Comparison of ENCODE assay signal across 14 mouse cellular contexts in genomic region chr5:132410338-132410852, GRCm38 (mm10).
DNase-seq lines count a peak whose midpoint lies in the region; ATAC-seq and TF ChIP-seq lines count a peak whose summit lies in the region.
"Had no signal": no experiment of that assay in that cellular context is flagged by ENCODE, and none has a peak within 500 bp of the region (broad histone marks: within the 10 kb centered on the region; RNA-seq: fewer than 3 reads in every experiment).

No protein-coding gene starts in this region.

- H3K4me3 ChIP-seq in hindbrain, embryonic 10.5 days = no peak overlapping the region
- no peak overlapping the region for H3K4me3 ChIP-seq in hindbrain, postnatal 0 days (ENCODE audit: low read length)
- H3K4me3 ChIP-seq in midbrain, embryonic 12.5 days = no peak overlapping the region
- H3K4me3 ChIP-seq: liver, embryonic 15.5 days had no signal

- H3K4me2 ChIP-seq in hindbrain, postnatal 0 days (ENCODE audit: low read depth, low read length) = no peak overlapping the region
- peak overlapping the region; percentile 18; the same call in 1 of the 2 replicates for H3K4me2 ChIP-seq in midbrain, embryonic 12.5 days (replicated peaks)
- H3K4me2 ChIP-seq: heart, embryonic 11.5 days; liver, embryonic 15.5 days had no signal

- 42% methylated on average over 4 of the region's 4 CpGs for WGBS in hindbrain, embryonic 10.5 days
- WGBS in hindbrain, postnatal 0 days = 37% methylated on average over 4 of the region's 4 CpGs
- WGBS in midbrain, embryonic 12.5 days = 30% methylated on average over 4 of the region's 4 CpGs

- no peaks in the 10 kb centered on the region for H3K9me3 ChIP-seq in hindbrain, embryonic 10.5 days
- H3K9me3 ChIP-seq in hindbrain, postnatal 0 days (ENCODE audit: low read length) = no peaks in the 10 kb centered on the region
- no peaks in the 10 kb centered on the region for H3K9me3 ChIP-seq in midbrain, embryonic 12.5 days
- H3K9me3 ChIP-seq: liver, embryonic 15.5 days had no signal

- no peak overlapping the region for H3K9ac ChIP-seq in hindbrain, postnatal 0 days (replicated peaks; ENCODE audit: low read length)
- H3K9ac ChIP-seq in midbrain, embryonic 12.5 days (replicated peaks) = no peak overlapping the region
- H3K9ac ChIP-seq: liver, embryonic 15.5 days had no signal

- ATAC-seq in hindbrain, postnatal 0 days = no peak
- peak; percentile 70; the same call in 1 of the 2 replicates for ATAC-seq in midbrain, embryonic 12.5 days (ENCODE audit: low FRiP score, low read depth)
- no peak for ATAC-seq in megakaryocyte progenitor cell, adult 5-6 weeks (replicated peaks; ENCODE audit: poor library complexity)

- H3K4me1 ChIP-seq in hindbrain, embryonic 10.5 days (replicated peaks) = peaks cover 34% of the 10 kb centered on the region
- H3K4me1 ChIP-seq in hindbrain, postnatal 0 days (ENCODE audit: insufficient read depth, low read length) = peaks cover 13% of the 10 kb centered on the region
- H3K4me1 ChIP-seq in midbrain, embryonic 12.5 days = peaks cover 29% of the 10 kb centered on the region
- H3K4me1 ChIP-seq: liver, embryonic 15.5 days had no signal

- no peak for TF ChIP-seq CTCF in hindbrain, postnatal 0 days (IDR thresholded peaks at IDR 0.05; ENCODE audit: low read depth)

- 0 out of 2 replicates have a peak overlapping the region, but pooled peaks have one; percentile 12 for H3K27ac ChIP-seq in hindbrain, embryonic 10.5 days
- H3K27ac ChIP-seq in hindbrain, postnatal 0 days = no peak overlapping the region
- peak overlapping the region; percentile 74 for H3K27ac ChIP-seq in midbrain, embryonic 12.5 days (replicated peaks)
- H3K27ac ChIP-seq: liver, embryonic 15.5 days had no signal

- no peaks in the 10 kb centered on the region for H3K27me3 ChIP-seq in hindbrain, embryonic 10.5 days (ENCODE audit: insufficient read depth, poor library complexity, severe bottlenecking)
- H3K27me3 ChIP-seq in hindbrain, postnatal 0 days (ENCODE audit: insufficient read depth, low read length) = no peaks in the 10 kb centered on the region
- H3K27me3 ChIP-seq in midbrain, embryonic 12.5 days = no peaks in the 10 kb centered on the region
- H3K27me3 ChIP-seq: liver, embryonic 15.5 days had no signal

- peak; percentile 16 for DNase-seq in hindbrain, embryonic 10.5 days (ENCODE audit: low spot score)
- no peak for DNase-seq in hindbrain, postnatal 0 days (ENCODE audit: low spot score)
- peak; percentile 24 for DNase-seq in retina, postnatal 1 day
- DNase-seq in retina, embryonic 14.5 days (ENCODE audit: low spot score) = no peak
- DNase-seq in cerebellum, postnatal 25 days = no peak
- DNase-seq: cerebellum, adult 8-10 months; heart, postnatal 10 days; kidney, adult 18-20 months; kidney, postnatal 25 days; thymus, adult 2 months had no signal

- H3K36me3 ChIP-seq in hindbrain, embryonic 10.5 days = no peaks in the 10 kb centered on the region
- no peaks in the 10 kb centered on the region for H3K36me3 ChIP-seq in hindbrain, postnatal 0 days (ENCODE audit: insufficient read depth, low read length)
- no peaks in the 10 kb centered on the region for H3K36me3 ChIP-seq in midbrain, embryonic 12.5 days
- H3K36me3 ChIP-seq: liver, embryonic 15.5 days had no signal

Comparison
In these comparisons a context has a peak if more than half of its experiments do, and no peak if none do; other contexts are left out.
1. DNase-seq: peak in hindbrain, embryonic 10.5 days (single experiment) and retina, postnatal 1 day (single experiment); none in hindbrain, postnatal 0 days (single experiment), retina, embryonic 14.5 days (single experiment) and cerebellum, postnatal 25 days (0 of 2).